Mouse (Mus musculus): ENCODE results near the gene Ppp1r12a. TPM values are rescaled to one million over a fixed set of nuclear protein-coding genes. Genes with fewer than 3 reads are reported as not detected.

The Ppp1r12a gene
- polyA plus RNA-seq, 1 experiment from 2014 or later: 72.3 TPM

GRCm38 (mm10) chr10:108298261-108298660 lies 136.3 kb downstream of the Ppp1r12a start:
- Histone ChIP-seq H3K9me3 (no peaks in the 10 kb centered on the region), H3K27ac (replicated peaks) (no peak overlapping the region), H3K4me2 (no peak overlapping the region), H3K27me3 (no peaks in the 10 kb centered on the region), H3K9ac (no peak overlapping the region), H3K4me1 (replicated peaks) (no peaks in the 10 kb centered on the region), H3K4me3 (no peak overlapping the region), H3K36me3 (no peaks in the 10 kb centered on the region)
- 96% methylated on average over 13 of the region's 13 CpGs for WGBS
- ATAC-seq (ENCODE audit: low FRiP score, low read depth): no peak

GRCm38 (mm10) chr10:108298841-108299545 lies 137.0 kb downstream of the Ppp1r12a start:
- no peaks in the 10 kb centered on the region for H3K36me3 ChIP-seq
- H3K4me2 ChIP-seq: no peak overlapping the region
- no peaks in the 10 kb centered on the region for H3K27me3 ChIP-seq
- H3K9me3 ChIP-seq: no peaks in the 10 kb centered on the region
- no peaks in the 10 kb centered on the region for H3K4me1 ChIP-seq (replicated peaks)
- 81% methylated on average over 16 of the region's 17 CpGs for WGBS
- H3K9ac ChIP-seq: no peak overlapping the region
- no peak overlapping the region for H3K27ac ChIP-seq (replicated peaks)
- ATAC-seq (ENCODE audit: low FRiP score, low read depth): no peak
- H3K4me3 ChIP-seq: no peak overlapping the region

GRCm38 (mm10) chr10:108299828-108300227 lies 137.8 kb downstream of the Ppp1r12a start:
- H3K27ac ChIP-seq (replicated peaks): no peak overlapping the region
- no peak overlapping the region for H3K4me2 ChIP-seq
- no peaks in the 10 kb centered on the region for H3K4me1 ChIP-seq (replicated peaks)
- WGBS: 87% methylated on average over 11 of the region's 11 CpGs
- no peak overlapping the region for H3K4me3 ChIP-seq
- ATAC-seq (ENCODE audit: low FRiP score, low read depth): no peak
- H3K9ac ChIP-seq: no peak overlapping the region
- H3K9me3 ChIP-seq: no peaks in the 10 kb centered on the region
- no peaks in the 10 kb centered on the region for H3K36me3 ChIP-seq
- no peaks in the 10 kb centered on the region for H3K27me3 ChIP-seq

DNA sequence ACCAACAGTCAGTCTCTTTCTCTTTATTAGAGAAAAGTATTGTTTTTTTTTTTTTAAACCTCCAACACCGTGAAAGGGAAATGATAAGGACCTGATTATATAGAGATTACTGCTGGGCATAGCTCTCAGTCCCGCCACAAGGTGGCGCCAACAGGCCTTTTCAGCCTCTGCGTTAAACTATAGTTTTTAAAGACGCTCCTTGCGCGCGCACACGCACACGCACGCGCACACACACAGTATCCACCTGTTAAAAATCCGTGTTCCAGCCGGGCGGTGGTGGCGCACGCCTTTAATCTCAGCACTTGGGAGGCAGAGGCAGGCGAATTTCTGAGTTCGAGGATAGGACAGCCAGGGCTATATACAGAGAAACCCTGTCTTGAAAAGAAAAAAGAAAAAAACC lies 138.8 kb downstream of the Ppp1r12a start:
- peak; percentile 76 for ATAC-seq (ENCODE audit: low FRiP score, low read depth)
- Histone ChIP-seq H3K36me3 (no peaks in the 10 kb centered on the region), H3K27me3 (no peaks in the 10 kb centered on the region), H3K27ac (replicated peaks) (no peak overlapping the region), H3K4me1 (replicated peaks) (no peaks in the 10 kb centered on the region), H3K9me3 (no peaks in the 10 kb centered on the region), H3K9ac (no peak overlapping the region), H3K4me2 (peak overlapping the region; percentile 48), H3K4me3 (0 out of 2 replicates have a peak overlapping the region, but pooled peaks have one; percentile 9)
- WGBS: 13% methylated on average over 19 of the region's 19 CpGs

GRCm38 (mm10) chr10:108307772-108308171 lies 145.8 kb downstream of the Ppp1r12a start:
- Histone ChIP-seq H3K9ac (no peak overlapping the region), H3K27ac (replicated peaks) (no peak overlapping the region; the same call in 1 of the 2 replicates), H3K4me3 (no peak overlapping the region), H3K4me1 (replicated peaks) (no peaks in the 10 kb centered on the region), H3K9me3 (no peaks in the 10 kb centered on the region), H3K27me3 (no peaks in the 10 kb centered on the region), H3K36me3 (no peaks in the 10 kb centered on the region), H3K4me2 (no peak overlapping the region)
- no peak for ATAC-seq (ENCODE audit: low FRiP score, low read depth)
- WGBS: 58% methylated on average over 11 of the region's 11 CpGs

DNA sequence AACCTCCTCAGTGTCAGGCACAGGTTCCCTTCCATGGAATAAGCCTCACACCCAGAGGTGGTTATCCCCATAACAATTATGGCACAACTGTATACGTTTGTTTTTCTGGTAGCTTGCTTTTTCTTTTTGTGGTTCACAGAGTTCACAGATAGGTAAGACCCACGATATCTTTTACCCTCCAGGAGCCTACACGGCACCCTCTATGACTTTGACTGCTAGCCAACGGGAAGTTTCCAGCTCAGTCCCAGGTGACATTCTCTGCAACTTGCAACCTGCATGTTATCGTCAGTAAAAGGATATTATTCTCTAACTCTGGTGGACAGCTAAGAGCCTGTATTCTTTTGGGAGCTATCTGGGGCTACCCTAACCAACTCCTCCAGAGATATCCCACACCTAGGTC lies 148.2 kb downstream of the Ppp1r12a start:
- H3K4me3 ChIP-seq: no peak overlapping the region
- no peaks in the 10 kb centered on the region for H3K4me1 ChIP-seq (replicated peaks)
- no peak overlapping the region for H3K9ac ChIP-seq
- no peaks in the 10 kb centered on the region for H3K36me3 ChIP-seq
- no peaks in the 10 kb centered on the region for H3K27me3 ChIP-seq
- no peak for ATAC-seq (ENCODE audit: low FRiP score, low read depth)
- H3K4me2 ChIP-seq: no peak overlapping the region
- 92% methylated on average over 5 of the region's 5 CpGs for WGBS
- H3K9me3 ChIP-seq: no peaks in the 10 kb centered on the region
- H3K27ac ChIP-seq (replicated peaks): no peak overlapping the region

- WGBS: 96% methylated on average over 3 of the region's 3 CpGs
- Histone ChIP-seq H3K9me3 (no peaks in the 10 kb centered on the region), H3K27me3 (no peaks in the 10 kb centered on the region), H3K27ac (replicated peaks) (no peak overlapping the region), H3K4me2 (no peak overlapping the region), H3K36me3 (no peaks in the 10 kb centered on the region), H3K4me1 (replicated peaks) (no peaks in the 10 kb centered on the region), H3K4me3 (no peak overlapping the region), H3K9ac (no peak overlapping the region)
- ATAC-seq (ENCODE audit: low FRiP score, low read depth): no peak
Measured at GRCm38 (mm10) chr10:108311396-108311795, 149.4 kb downstream of the Ppp1r12a start.

- 35% methylated on average over 6 of the region's 6 CpGs for WGBS
Measured at GRCm38 (mm10) chr10:108313845-108314244, 151.9 kb downstream of the Ppp1r12a start.

GRCm38 (mm10) chr10:108314396-108314795 lies 152.4 kb downstream of the Ppp1r12a start:
- Histone ChIP-seq H3K36me3 (no peaks in the 10 kb centered on the region), H3K4me3 (no peak overlapping the region), H3K27ac (replicated peaks) (no peak overlapping the region), H3K4me1 (replicated peaks) (no peaks in the 10 kb centered on the region), H3K9ac (no peak overlapping the region), H3K9me3 (no peaks in the 10 kb centered on the region), H3K4me2 (no peak overlapping the region), H3K27me3 (no peaks in the 10 kb centered on the region)
- 89% methylated on average over 8 of the region's 8 CpGs for WGBS
- ATAC-seq (ENCODE audit: low FRiP score, low read depth): no peak

More at GRCm38 (mm10) chr10:108313845-108314244, 151.9 kb downstream of the Ppp1r12a start:
- Histone ChIP-seq H3K4me1 (replicated peaks) (no peaks in the 10 kb centered on the region), H3K27me3 (no peaks in the 10 kb centered on the region), H3K36me3 (no peaks in the 10 kb centered on the region), H3K9ac (no peak overlapping the region), H3K4me2 (no peak overlapping the region), H3K27ac (replicated peaks) (no peak overlapping the region), H3K4me3 (no peak overlapping the region), H3K9me3 (no peaks in the 10 kb centered on the region)
- ATAC-seq (ENCODE audit: low FRiP score, low read depth): no peak

GRCm38 (mm10) chr10:108315236-108315635 lies 153.2 kb downstream of the Ppp1r12a start:
- Histone ChIP-seq H3K36me3 (no peaks in the 10 kb centered on the region), H3K27ac (replicated peaks) (no peak overlapping the region), H3K27me3 (no peaks in the 10 kb centered on the region), H3K9me3 (no peaks in the 10 kb centered on the region), H3K4me3 (no peak overlapping the region), H3K4me2 (no peak overlapping the region), H3K9ac (no peak overlapping the region), H3K4me1 (replicated peaks) (no peaks in the 10 kb centered on the region)
- 98% methylated on average over 7 of the region's 7 CpGs for WGBS
- no peak for ATAC-seq (ENCODE audit: low FRiP score, low read depth)

- Histone ChIP-seq H3K4me3 (no peak overlapping the region), H3K27ac (replicated peaks) (no peak overlapping the region), H3K4me1 (replicated peaks) (peaks cover 11% of the 10 kb centered on the region), H3K9me3 (no peaks in the 10 kb centered on the region), H3K27me3 (peaks cover 18% of the 10 kb centered on the region), H3K4me2 (no peak overlapping the region), H3K36me3 (no peaks in the 10 kb centered on the region), H3K9ac (no peak overlapping the region)
- ATAC-seq (ENCODE audit: low FRiP score, low read depth): no peak
- WGBS: 96% methylated on average over 7 of the region's 7 CpGs
Measured at GRCm38 (mm10) chr10:108328356-108328755, 166.4 kb downstream of the Ppp1r12a start.

DNA sequence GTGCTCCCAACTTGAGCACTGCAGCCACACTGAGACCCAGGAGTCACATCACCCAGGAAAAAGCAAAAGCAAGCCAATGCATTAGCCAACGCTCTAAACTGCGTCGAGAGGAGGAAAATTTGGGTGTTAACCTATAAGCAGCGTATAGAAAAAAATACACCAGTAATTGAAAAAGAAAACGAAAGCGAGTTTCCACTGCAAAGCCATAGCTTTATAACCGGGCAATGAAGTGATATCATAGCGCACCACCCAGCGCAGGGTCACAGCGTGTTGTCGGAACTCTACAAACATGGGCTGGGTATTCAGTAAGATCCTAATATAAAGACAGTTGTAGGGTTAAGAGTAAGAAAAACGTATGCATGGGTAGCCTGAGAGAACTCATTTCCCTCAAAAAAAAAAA lies 167.0 kb downstream of the Ppp1r12a start:
- peaks cover 18% of the 10 kb centered on the region for H3K27me3 ChIP-seq
- H3K4me3 ChIP-seq: no peak overlapping the region
- H3K4me1 ChIP-seq (replicated peaks): peaks cover 12% of the 10 kb centered on the region
- ATAC-seq (ENCODE audit: low FRiP score, low read depth): no peak
- H3K27ac ChIP-seq (replicated peaks): no peak overlapping the region
- H3K9ac ChIP-seq: no peak overlapping the region
- H3K9me3 ChIP-seq: no peaks in the 10 kb centered on the region
- no peaks in the 10 kb centered on the region for H3K36me3 ChIP-seq
- 91% methylated on average over 12 of the region's 12 CpGs for WGBS
- no peak overlapping the region for H3K4me2 ChIP-seq

DNA sequence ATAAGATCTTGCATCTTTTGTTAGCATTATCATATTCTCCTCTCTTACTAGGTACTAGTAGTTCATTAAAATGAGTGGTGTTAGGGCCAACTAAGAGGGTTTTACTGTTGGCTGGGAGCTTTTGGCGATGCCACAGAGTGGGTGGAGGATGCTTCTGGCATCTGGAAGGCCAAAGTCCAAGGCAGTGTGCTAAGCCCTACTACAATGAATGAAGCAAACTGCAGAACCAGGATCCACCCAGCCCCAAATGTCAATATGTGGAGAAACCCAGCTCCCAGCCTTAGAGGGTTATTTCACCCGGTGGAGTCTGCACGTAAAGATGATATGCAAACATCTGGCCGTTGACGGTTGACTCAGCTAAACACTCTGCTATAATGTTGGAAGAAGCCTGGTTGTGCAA lies 167.8 kb downstream of the Ppp1r12a start:
- no peak overlapping the region for H3K9ac ChIP-seq
- H3K36me3 ChIP-seq: no peaks in the 10 kb centered on the region
- H3K27ac ChIP-seq (replicated peaks): no peak overlapping the region
- 86% methylated on average over 5 of the region's 5 CpGs for WGBS
- no peak for ATAC-seq (ENCODE audit: low FRiP score, low read depth)
- no peak overlapping the region for H3K4me2 ChIP-seq
- H3K4me3 ChIP-seq: no peak overlapping the region
- H3K9me3 ChIP-seq: no peaks in the 10 kb centered on the region
- peaks cover 18% of the 10 kb centered on the region for H3K27me3 ChIP-seq
- H3K4me1 ChIP-seq (replicated peaks): peaks cover 12% of the 10 kb centered on the region
